Mouse (Mus musculus) erythroblast, embryonic 14.5 days (primary cell): Measurements from ENCODE around the gene Casc1. TPM values are rescaled to one million over a fixed set of nuclear protein-coding genes. Genes with fewer than 3 reads are reported as not detected.
"Not testable (repeated sequence)": the region's sequence is repeated elsewhere in the genome, so short reads cannot be mapped to it uniquely, and the experiment has no call there.

Source experiments
- H3K27me3 ChIP-seq: 2 replicates; pipeline ENCODE4 v1.6.1; 2012; ENCODE audit warnings: inconsistent platforms; ENCODE audit not compliant: control insufficient read depth
- H3K36me3 ChIP-seq: 2 replicates; pipeline ENCODE4 v1.6.1; 2012; ENCODE audit warnings: mild to moderate bottlenecking, inconsistent platforms; ENCODE audit not compliant: control insufficient read depth
- H3K4me1 ChIP-seq: 2 replicates; pipeline ENCODE4 v1.6.1; 2012; ENCODE audit warnings: inconsistent platforms; ENCODE audit not compliant: control insufficient read depth
- H3K4me3 ChIP-seq: replicated peaks from 2 replicates; pipeline ENCODE3; 2012; ENCODE audit warnings: moderate library complexity, mild to moderate bottlenecking, inconsistent platforms
- H3K9me3 ChIP-seq: 2 replicates; pipeline ENCODE4 v1.6.1; 2012; ENCODE audit warnings: low read length, inconsistent platforms, mixed read lengths; ENCODE audit not compliant: control insufficient read depth
- GATA1 ChIP-seq: IDR thresholded peaks from 2 replicates; pipeline ENCODE4 v1.6.1; 2012; ENCODE audit warnings: low read length, inconsistent platforms, mixed read lengths
- TAL1 ChIP-seq: IDR thresholded peaks from 3 replicates; pipeline ENCODE4 v1.6.1; 2012; ENCODE audit warnings: low read length, inconsistent platforms, mixed read lengths
- polyA plus RNA-seq: library from polyadenylated mRNA; stranded (reverse); fragments of >175 nt; gene quantifications from 2 replicates; pipeline ENCODE4 v1.2.3, GENCODE M21; 2012

Gene Casc1
- polyA plus RNA-seq, 1 experiment, result not detected

DNA sequence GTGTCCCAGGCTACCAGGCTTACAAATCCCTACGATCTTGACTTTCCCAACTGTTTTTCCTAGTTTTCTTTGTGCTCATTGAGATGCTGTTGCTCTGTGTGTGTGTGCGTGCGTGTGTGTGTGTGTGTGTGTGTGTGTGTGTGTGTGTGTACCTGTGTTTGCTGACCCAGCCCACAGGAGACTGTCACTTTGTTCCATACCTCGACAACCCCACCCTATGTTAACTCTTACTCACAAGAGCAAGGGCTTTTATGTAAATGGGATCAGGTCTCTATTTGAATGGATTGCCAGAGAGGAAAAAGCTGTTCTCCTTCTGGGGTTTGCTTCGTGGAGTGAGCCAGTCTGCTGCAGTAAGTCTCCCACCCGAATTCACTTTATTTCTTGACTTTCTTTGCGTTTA is 65.6 kb downstream of the Casc1 start:
- H3K4me3 ChIP-seq, result no peak overlapping the region
- no peaks in the 10 kb centered on the region for H3K27me3 ChIP-seq
- no peaks in the 10 kb centered on the region; the same call in none of the 2 replicates for H3K4me1 ChIP-seq
- no peak for TF ChIP-seq TAL1
- no peak for TF ChIP-seq GATA1
- H3K9me3 ChIP-seq, result no peaks in the 10 kb centered on the region
- H3K36me3 ChIP-seq, result peaks cover 8% of the 10 kb centered on the region

DNA sequence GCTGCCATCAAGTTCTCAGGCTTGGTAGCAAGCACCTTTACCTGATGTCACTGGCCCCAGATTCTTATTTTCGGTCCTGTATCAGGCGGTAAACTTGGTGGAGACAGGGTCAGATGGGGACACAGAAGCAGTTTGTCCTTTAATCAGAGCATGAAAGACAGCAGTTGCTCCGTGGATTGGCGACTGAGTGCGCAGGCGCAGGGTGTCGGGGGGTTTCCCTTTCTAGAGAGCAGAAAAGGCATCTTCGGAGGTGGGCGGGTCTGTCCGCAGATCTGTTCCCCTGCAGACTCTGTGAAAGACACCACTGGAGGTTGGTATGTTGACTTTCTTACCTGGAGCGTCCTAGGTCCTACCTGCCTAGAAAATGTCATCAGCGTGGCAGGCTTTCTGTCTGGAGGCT is 69.0 kb downstream of the Casc1 start:
- Histone ChIP-seq H3K9me3 (no peaks in the 10 kb centered on the region), H3K27me3 (no peaks in the 10 kb centered on the region), H3K36me3 (peaks cover 2% of the 10 kb centered on the region), H3K4me1 (no peaks in the 10 kb centered on the region), H3K4me3 (no peak overlapping the region)
- TF ChIP-seq GATA1 (no peak), TAL1 (no peak)

DNA sequence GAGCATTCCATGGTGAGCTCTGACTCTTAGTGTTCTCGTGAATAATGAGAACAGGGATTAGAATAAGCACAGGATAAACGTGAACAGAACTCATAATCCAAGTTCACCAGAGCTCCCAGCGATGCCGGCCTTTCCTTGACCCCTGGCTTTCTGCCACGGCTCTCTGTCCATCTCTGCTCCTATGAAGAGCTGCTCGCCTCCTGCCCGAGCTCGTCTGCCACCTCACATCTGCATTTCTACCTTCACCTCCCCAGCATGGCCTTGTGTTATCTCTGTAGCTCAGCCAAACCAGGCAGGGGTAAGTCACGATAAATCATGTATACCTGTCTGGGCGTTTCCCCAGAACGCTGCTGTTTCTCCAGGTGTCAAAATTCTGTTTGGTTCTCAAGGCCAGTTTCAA is 70.1 kb downstream of the Casc1 start:
- H3K27me3 ChIP-seq, result no peaks in the 10 kb centered on the region
- H3K36me3 ChIP-seq, result peaks cover 2% of the 10 kb centered on the region
- no peak overlapping the region for H3K4me3 ChIP-seq
- TF ChIP-seq GATA1 (no peak), TAL1 (no peak)
- H3K4me1 ChIP-seq, result no peaks in the 10 kb centered on the region
- no peaks in the 10 kb centered on the region for H3K9me3 ChIP-seq

DNA sequence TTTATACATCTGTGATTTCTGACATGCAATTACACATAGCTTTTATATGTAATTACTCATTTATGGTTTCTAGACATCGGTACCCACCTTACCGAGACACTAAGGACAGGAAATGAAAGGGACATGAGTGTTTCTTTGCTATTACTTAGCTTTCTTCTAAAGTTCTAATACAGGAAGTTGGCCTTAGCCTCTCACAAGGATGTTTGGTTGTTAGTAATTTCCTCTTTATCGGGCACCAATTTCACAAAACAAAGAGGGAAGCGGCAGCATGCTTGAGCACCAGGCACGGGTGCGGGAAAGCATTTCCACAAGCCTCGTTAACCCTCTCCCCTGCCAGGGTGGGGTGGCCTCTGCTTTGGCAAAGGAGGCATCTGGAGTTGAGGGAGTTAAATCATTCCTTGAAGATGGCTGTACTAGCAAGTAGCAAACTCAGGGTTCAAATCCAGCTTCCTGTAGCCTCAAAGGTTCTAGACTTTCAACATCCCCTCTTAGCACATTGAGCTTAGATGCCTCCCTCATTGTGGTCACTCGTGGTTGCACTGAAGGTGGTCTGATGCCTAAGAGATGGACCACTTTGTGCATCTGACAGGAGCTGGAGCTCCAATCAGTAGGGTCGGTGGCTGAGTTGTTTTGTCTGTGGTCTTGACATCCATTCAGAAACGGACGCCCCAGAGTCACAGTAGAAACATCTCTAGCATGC is 70.9 kb downstream of the Casc1 start:
- no peaks in the 10 kb centered on the region for H3K9me3 ChIP-seq
- H3K27me3 ChIP-seq, result no peaks in the 10 kb centered on the region
- peaks cover 2% of the 10 kb centered on the region for H3K36me3 ChIP-seq
- no peak overlapping the region for H3K4me3 ChIP-seq
- no peaks in the 10 kb centered on the region for H3K4me1 ChIP-seq
- TF ChIP-seq GATA1 (no peak), TAL1 (no peak)

DNA sequence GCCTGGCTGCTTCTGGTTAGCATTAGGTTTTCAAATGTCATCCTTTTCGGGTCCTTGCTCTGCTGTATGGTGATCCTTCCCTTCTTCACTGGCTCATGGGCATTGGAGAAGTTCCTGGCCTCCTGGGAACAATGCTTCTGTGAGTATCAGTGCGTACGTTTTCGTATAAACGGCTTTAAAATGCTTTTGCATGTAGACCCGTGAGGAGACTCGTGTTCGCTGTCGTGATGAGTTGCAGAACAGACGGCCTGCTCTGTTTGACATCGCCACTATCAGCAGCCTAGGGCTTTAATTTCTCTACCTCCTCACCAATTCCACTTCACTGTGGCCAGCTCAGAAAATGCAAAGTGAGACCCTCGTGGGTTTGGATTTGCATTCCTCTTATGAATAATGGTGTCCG is 71.6 kb downstream of the Casc1 start:
- TF ChIP-seq TAL1 (no peak), GATA1 (no peak)
- Histone ChIP-seq H3K4me1 (no peaks in the 10 kb centered on the region), H3K4me3 (no peak overlapping the region), H3K27me3 (no peaks in the 10 kb centered on the region), H3K9me3 (no peaks in the 10 kb centered on the region), H3K36me3 (peaks cover 2% of the 10 kb centered on the region)

DNA sequence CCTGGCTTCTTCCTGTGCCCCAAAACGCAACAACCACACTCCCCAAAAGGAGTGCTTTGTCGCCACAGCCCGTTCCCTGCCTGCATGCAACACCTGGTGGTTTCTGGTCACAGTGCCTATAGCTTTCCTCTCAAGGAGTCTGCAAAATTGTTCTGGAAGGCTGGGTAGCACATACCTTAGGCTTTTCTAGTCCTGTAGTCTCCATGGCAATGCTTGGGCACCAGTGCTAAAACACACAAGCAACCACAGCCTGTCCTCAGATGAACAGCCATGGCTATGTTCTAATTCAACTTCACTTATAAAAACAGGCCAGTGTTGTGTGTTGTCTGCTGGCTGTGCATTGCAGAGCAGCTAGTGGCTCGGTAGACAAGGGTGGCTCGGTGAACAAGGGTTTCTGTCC is 74.0 kb downstream of the Casc1 start:
- no peaks in the 10 kb centered on the region for H3K9me3 ChIP-seq
- no peak for TF ChIP-seq TAL1
- H3K4me3 ChIP-seq, result no peak overlapping the region
- H3K36me3 ChIP-seq, result no peaks in the 10 kb centered on the region; the same call in none of the 2 replicates
- H3K27me3 ChIP-seq, result no peaks in the 10 kb centered on the region
- H3K4me1 ChIP-seq, result no peaks in the 10 kb centered on the region

DNA sequence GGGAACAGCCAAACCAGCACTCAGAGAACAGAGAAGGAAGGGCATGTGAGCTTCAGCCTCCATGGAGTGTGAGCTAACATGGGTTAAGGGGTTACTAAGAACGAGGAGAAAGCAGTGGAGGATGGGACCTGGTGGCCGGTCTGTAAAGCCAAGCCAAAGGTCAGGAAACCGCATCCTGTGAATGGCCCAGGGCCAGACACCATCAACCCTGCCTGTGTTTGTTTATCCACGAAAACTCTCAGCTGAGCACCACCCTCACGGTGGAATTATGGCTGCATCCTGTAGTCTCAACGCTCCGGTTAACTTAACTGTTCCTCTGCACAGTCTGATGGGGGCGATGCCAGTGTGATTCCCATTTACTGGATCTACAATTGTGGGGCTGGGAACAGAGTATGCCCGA is 75.0 kb downstream of the Casc1 start:
- TF ChIP-seq TAL1 (no peak), GATA1 (no peak)
- no peaks in the 10 kb centered on the region; the same call in none of the 2 replicates for H3K36me3 ChIP-seq
- H3K27me3 ChIP-seq, result no peaks in the 10 kb centered on the region
- H3K4me3 ChIP-seq, result no peak overlapping the region
- H3K9me3 ChIP-seq, result no peaks in the 10 kb centered on the region
- no peaks in the 10 kb centered on the region for H3K4me1 ChIP-seq

DNA sequence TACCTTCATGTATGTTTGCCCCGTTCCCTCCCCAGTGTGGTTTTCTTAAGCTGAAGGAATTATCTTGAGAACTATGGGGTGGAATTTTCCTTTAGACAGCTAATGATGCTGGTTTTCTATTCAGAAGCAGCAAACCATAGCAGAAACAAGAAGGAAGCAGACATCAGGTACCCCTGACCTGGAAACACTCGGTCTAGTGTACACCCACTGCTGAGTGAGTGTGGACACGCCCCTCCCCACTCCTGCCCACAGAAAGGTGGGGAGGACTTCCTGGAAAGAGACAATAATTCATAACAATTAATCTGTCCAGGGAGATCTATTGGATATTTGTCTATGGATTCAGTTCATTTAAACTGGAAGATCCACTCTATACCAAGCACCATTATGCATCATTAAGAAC is 75.5 kb downstream of the Casc1 start:
- Histone ChIP-seq H3K36me3 (no peaks in the 10 kb centered on the region; the same call in none of the 2 replicates), H3K4me1 (no peaks in the 10 kb centered on the region), H3K4me3 (no peak overlapping the region), H3K27me3 (no peaks in the 10 kb centered on the region), H3K9me3 (no peaks in the 10 kb centered on the region)
- TF ChIP-seq TAL1 (no peak), GATA1 (no peak)

DNA sequence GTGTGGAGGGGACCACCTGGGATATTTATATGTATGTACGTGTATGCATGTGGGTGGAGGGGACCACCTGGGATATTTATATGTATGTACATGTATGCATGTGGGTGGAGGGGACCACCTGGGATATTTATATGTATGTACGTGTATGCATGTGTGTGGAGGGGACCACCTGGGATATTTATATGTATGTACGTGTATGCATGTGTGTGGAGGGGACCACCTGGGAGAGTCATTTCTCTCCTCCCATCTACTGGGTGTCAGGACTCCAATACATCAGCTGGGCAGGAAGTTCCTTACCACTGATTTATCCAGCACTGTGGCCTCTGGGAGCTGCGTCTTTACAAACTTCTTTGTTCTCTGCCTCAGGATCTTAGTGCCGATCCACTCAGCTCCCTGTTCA is 77.8 kb downstream of the Casc1 start:
- not testable (repeated sequence) for H3K4me1 ChIP-seq, H3K27me3 ChIP-seq, H3K36me3 ChIP-seq, H3K9me3 ChIP-seq, H3K4me3 ChIP-seq

DNA sequence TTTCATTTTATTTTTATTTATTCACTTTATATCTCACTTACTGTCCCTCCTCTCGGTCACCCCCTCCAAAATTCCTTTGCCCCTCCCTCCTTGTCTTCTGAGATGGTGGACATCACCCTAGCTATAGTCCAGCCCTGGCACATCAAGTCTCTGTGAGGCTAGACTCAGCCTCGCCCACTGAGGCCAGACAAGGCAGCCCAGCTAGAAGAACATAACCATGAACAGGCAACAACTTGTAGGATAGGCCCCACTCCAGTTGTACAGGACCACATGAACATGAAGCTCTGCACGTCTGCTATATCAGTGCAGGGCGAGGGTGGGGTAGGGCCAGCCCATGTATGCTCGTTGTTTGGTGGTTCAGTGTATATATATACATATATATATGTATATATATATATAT is 78.8 kb downstream of the Casc1 start:
- H3K36me3 ChIP-seq, result peaks cover 3% of the 10 kb centered on the region; the same call in 1 of the 2 replicates
- peaks cover 7% of the 10 kb centered on the region for H3K9me3 ChIP-seq
- no peak overlapping the region for H3K4me3 ChIP-seq
- H3K27me3 ChIP-seq, result no peaks in the 10 kb centered on the region
- no peak for TF ChIP-seq GATA1
- no peak for TF ChIP-seq TAL1
- no peaks in the 10 kb centered on the region for H3K4me1 ChIP-seq
